Comparison of ENCODE assay signal across 8 mouse cellular contexts in genomic region chr2:27515341-27516166, GRCm38 (mm10). TPM values are rescaled to one million over a fixed set of nuclear protein-coding genes. Genes with fewer than 3 reads are reported as not detected.
DNase-seq lines count a peak whose midpoint lies in the region; ATAC-seq and TF ChIP-seq lines count a peak whose summit lies in the region.

No protein-coding gene starts in this region.

- no peaks in the 10 kb centered on the region for H3K9me3 ChIP-seq in hindbrain, embryonic 13.5 days
- H3K9me3 ChIP-seq in stomach, embryonic 14.5 days (ENCODE audit: control insufficient read depth, low read depth, low read length): no peaks in the 10 kb centered on the region

- intact Hi-C loops in heart, adult 2 months (cut with DNase I): loop anchor here (1.0 to 10.0 kb wide), 3 partner anchors 24 to 231 kb away; no protein-coding TSS in a partner anchor

- TF ChIP-seq POLR2A in heart, adult 2 months (IDR thresholded peaks at IDR 0.05; ENCODE audit: insufficient read depth, low read depth, low read length): no peak

- under 1% methylated on average over 40 of the region's 40 CpGs for WGBS in heart, adult 2 months
- WGBS in hindbrain, embryonic 13.5 days: under 1% methylated on average over 40 of the region's 40 CpGs
- under 1% methylated on average over 40 of the region's 40 CpGs for WGBS in stomach, embryonic 14.5 days

- no peak for TF ChIP-seq EP300 in heart, adult 2 months (IDR thresholded peaks at IDR 0.05; ENCODE audit: insufficient read depth, low read depth, low read length)

- 0 out of 2 replicates have a peak, but pooled peaks cover 1% of the 10 kb centered on the region for H3K36me3 ChIP-seq in heart, adult 2 months (ENCODE audit: control insufficient read depth, insufficient read depth, low read length)
- peaks cover 32% of the 10 kb centered on the region for H3K36me3 ChIP-seq in C2C12 (ENCODE audit: control insufficient read depth, insufficient read depth)
- peaks cover 23% of the 10 kb centered on the region for H3K36me3 ChIP-seq in hindbrain, embryonic 13.5 days
- H3K36me3 ChIP-seq in stomach, embryonic 14.5 days (ENCODE audit: control insufficient read depth, insufficient read depth, low read length): peaks cover 23% of the 10 kb centered on the region

- peak; percentile 49 for ATAC-seq in hindbrain, embryonic 13.5 days (ENCODE audit: low FRiP score)
- ATAC-seq in stomach, embryonic 14.5 days (ENCODE audit: insufficient number of reproducible peaks, insufficient read depth, low FRiP score, low read depth): 0 out of 2 replicates have a peak, but pooled peaks have one; percentile 5

- H3K9ac ChIP-seq in heart, adult 2 months (ENCODE audit: low read depth, low read length): peak overlapping the region; percentile 78
- peak overlapping the region; percentile 92 for H3K9ac ChIP-seq in hindbrain, embryonic 13.5 days
- H3K9ac ChIP-seq in stomach, embryonic 14.5 days (replicated peaks; ENCODE audit: low read depth, low read length): peak overlapping the region; percentile 93

- peaks cover 6% of the 10 kb centered on the region; the same call in 1 of the 2 replicates for H3K79me2 ChIP-seq in heart, adult 2 months (replicated peaks; ENCODE audit: control insufficient read depth, insufficient read depth, low read length)
- H3K79me2 ChIP-seq in C2C12 (ENCODE audit: control insufficient read depth, insufficient read depth): peaks cover 59% of the 10 kb centered on the region

- DNase-seq in heart, adult 2 months: no peak
- no peak for DNase-seq in heart, adult 9 months (ENCODE audit: low spot score in 2 of 2)
- DNase-seq in c-Kit-positive CD71-positive TER-119-positive erythroid progenitor cells, embryonic 14.5 days (ENCODE audit: low spot score): peak; percentile 26
- DNase-seq in liver: peak; percentile 39
- DNase-seq in retina, postnatal 1 day: no peak

- peak; percentile 21; the same call in 1 of the 2 replicates for TF ChIP-seq CTCF in heart, adult 2 months (IDR thresholded peaks at IDR 0.05)
- TF ChIP-seq CTCF in C2C12 (IDR thresholded peaks at IDR 0.05; ENCODE audit: control insufficient read depth, insufficient read depth, insufficient read length): no peak

- H3K4me1 ChIP-seq in heart, adult 2 months (ENCODE audit: control insufficient read depth, insufficient read depth, low read length): peaks cover 10% of the 10 kb centered on the region
- H3K4me1 ChIP-seq in hindbrain, embryonic 13.5 days (replicated peaks): peaks cover 31% of the 10 kb centered on the region
- H3K4me1 ChIP-seq in stomach, embryonic 14.5 days (ENCODE audit: control insufficient read depth, insufficient read depth, low read length): peaks cover 22% of the 10 kb centered on the region; the same call in 1 of the 2 replicates

- H3ac ChIP-seq in C2C12 (ENCODE audit: control insufficient read depth, insufficient read length, low read depth): peak overlapping the region; percentile 82

- peak overlapping the region; percentile 85 for H3K4me2 ChIP-seq in hindbrain, embryonic 13.5 days
- peak overlapping the region; percentile 80 for H3K4me2 ChIP-seq in stomach, embryonic 14.5 days (replicated peaks; ENCODE audit: low read depth, low read length)

- H3K27ac ChIP-seq in heart, adult 2 months: peak overlapping the region; percentile 87
- peak overlapping the region; percentile 88 for H3K27ac ChIP-seq in hindbrain, embryonic 13.5 days
- H3K27ac ChIP-seq in stomach, embryonic 14.5 days (ENCODE audit: low read length): peak overlapping the region; percentile 87

- H3K79me3 ChIP-seq in C2C12 (ENCODE audit: low read depth): peaks cover 45% of the 10 kb centered on the region

- peak overlapping the region; percentile 65 for H3K4me3 ChIP-seq in heart, adult 2 months
- peak overlapping the region; percentile 87 for H3K4me3 ChIP-seq in C2C12 (ENCODE audit: insufficient read depth, poor library complexity, severe bottlenecking)
- peak overlapping the region; percentile 95 for H3K4me3 ChIP-seq in hindbrain, embryonic 13.5 days
- peak overlapping the region; percentile 98 for H3K4me3 ChIP-seq in stomach, embryonic 14.5 days (ENCODE audit: low read depth, low read length)

- no peaks in the 10 kb centered on the region for H3K27me3 ChIP-seq in heart, adult 2 months (ENCODE audit: control insufficient read depth, insufficient read depth, low read length)
- H3K27me3 ChIP-seq in C2C12 (ENCODE audit: control insufficient read depth, insufficient read depth, insufficient read length): no peaks in the 10 kb centered on the region
- H3K27me3 ChIP-seq in hindbrain, embryonic 13.5 days: no peaks in the 10 kb centered on the region
- H3K27me3 ChIP-seq in stomach, embryonic 14.5 days (ENCODE audit: control insufficient read depth, insufficient read depth, low read length): no peaks in the 10 kb centered on the region

TF ChIP-seq in C2C12, 6 proteins besides CTCF, POLR2A, EP300 and RAD21:
- TF ChIP-seq MYOD1 (IDR thresholded peaks at IDR 0.05; ENCODE audit: control insufficient read depth, insufficient read length, low read depth) (no peak), MAX (IDR thresholded peaks at IDR 0.05) (no peak), CEBPB (IDR thresholded peaks at IDR 0.05; ENCODE audit: low read depth) (no peak), USF1 (IDR thresholded peaks at IDR 0.05; ENCODE audit: low read depth) (no peak), MYOG (IDR thresholded peaks at IDR 0.05; ENCODE audit: control insufficient read depth, extremely low read depth, insufficient read length) (no peak), FOSL1 (IDR thresholded peaks at IDR 0.05; ENCODE audit: insufficient read depth, low read length, poor library complexity, severe bottlenecking) (no peak)

RNA-seq across cellular contexts. Expression of gene Wdr5, which starts 0.6 kb away (rescaled TPM):
- total RNA-seq in heart, adult 2 months (2021): 10 to 100 TPM; 24.0 to 24.8 TPM
- polyA plus RNA-seq in heart, adult 2 months (2012; rRNA removed): 18.6 and 27.4 TPM in 2 replicates
- 46.9 TPM for polyA plus RNA-seq in C2C12 (2012; fragmentation: generic; extraction: Trizol)
- 40.7 and 42.3 TPM in 2 replicates for polyA plus RNA-seq in hindbrain, embryonic 13.5 days (2015; fragmentation: Nextera tagmentation; extraction: Ambion mirVana)
- polyA plus RNA-seq in stomach, embryonic 14.5 days (2014; fragmentation: Nextera tagmentation; extraction: Ambion mirVana): 48.7 and 49.2 TPM in 2 replicates

RNA-seq across cellular contexts. Expression of gene Brd3, which starts 8.1 kb away (rescaled TPM):
- total RNA-seq in heart, adult 2 months (2021): 10 to 100 TPM; 27.0 to 28.7 TPM
- 12.5 and 13.1 TPM in 2 replicates for polyA plus RNA-seq in heart, adult 2 months (2012; rRNA removed)
- polyA plus RNA-seq in C2C12 (2012; fragmentation: generic; extraction: Trizol): 21.6 TPM
- polyA plus RNA-seq in hindbrain, embryonic 13.5 days (2015; fragmentation: Nextera tagmentation; extraction: Ambion mirVana): 130 and 133 TPM in 2 replicates
- polyA plus RNA-seq in stomach, embryonic 14.5 days (2014; fragmentation: Nextera tagmentation; extraction: Ambion mirVana): 120 and 134 TPM in 2 replicates

Comparison
In these comparisons a context has a peak if more than half of its experiments do, and no peak if none do; other contexts are left out.
1. DNase-seq: peak in c-Kit-positive CD71-positive TER-119-positive erythroid progenitor cells, embryonic 14.5 days (single experiment) and liver (single experiment); none in heart, adult 2 months (0 of 2), heart, adult 9 months (0 of 2) and retina, postnatal 1 day (single experiment).
2. Peak in every context shown above with its lines, with median percentiles within 50 percentile points of each other: H3K27ac ChIP-seq, H3K4me3 ChIP-seq and H3K9ac ChIP-seq.